In the genomic region with DNA sequence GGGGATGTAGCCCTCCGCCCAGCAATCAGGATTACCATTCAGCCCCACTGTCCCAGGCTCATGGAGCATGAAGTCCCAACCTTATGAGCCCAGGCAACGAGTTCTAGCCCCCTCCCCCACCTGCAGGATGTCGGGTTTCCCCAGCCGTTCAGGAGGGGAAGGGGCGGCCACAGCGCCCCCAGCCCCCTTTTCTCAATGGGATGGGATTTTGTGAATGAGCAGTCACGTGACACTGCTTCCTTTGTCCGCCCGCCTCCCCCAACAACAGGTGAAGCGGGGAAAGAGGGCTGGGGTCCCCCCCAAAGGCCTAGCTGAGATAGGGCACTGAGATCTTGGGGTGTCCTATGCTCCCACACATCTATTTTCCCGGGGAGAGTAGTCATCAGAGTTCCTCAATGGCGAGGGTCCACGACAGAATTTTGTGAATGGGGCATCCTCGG, we compare ENCODE assay signal across 8 mouse cellular contexts. TPM values are rescaled to one million over a fixed set of nuclear protein-coding genes. Genes with fewer than 3 reads are reported as not detected.
A peak's percentile ranks its signal among the peaks of the same experiment; 100 is the strongest.
DNase-seq lines count a peak whose midpoint lies in the region; ATAC-seq lines count a peak whose summit lies in the region.

No protein-coding gene starts in this region.

- H3K4me3 ChIP-seq in heart, embryonic 16.5 days (ENCODE audit: low read length) = peak overlapping the region; percentile 58

- peaks cover 20% of the 10 kb centered on the region for H3K4me1 ChIP-seq in heart, embryonic 16.5 days (ENCODE audit: control insufficient read depth, insufficient read depth, low read length)

- WGBS in heart, embryonic 16.5 days = under 1% methylated on average over 14 of the region's 14 CpGs

- H3K9ac ChIP-seq in heart, embryonic 16.5 days (ENCODE audit: low read length) = peak overlapping the region; percentile 72

- peaks cover 35% of the 10 kb centered on the region for H3K27me3 ChIP-seq in heart, embryonic 16.5 days (ENCODE audit: control insufficient read depth, insufficient read depth, low read length)

- ATAC-seq in heart, embryonic 16.5 days (replicated peaks; ENCODE audit: extremely low read depth, insufficient read depth, low FRiP score) = no peak
- ATAC-seq in erythroblast, adult 5-6 weeks (replicated peaks; ENCODE audit: low FRiP score, poor library complexity, severe bottlenecking) = no peak

- DNase-seq in frontal cortex, postnatal 10 days (ENCODE audit: low spot score in 2 of 2) = peak; percentile 60 to 62
- no peak for DNase-seq in frontal cortex, postnatal 25 days (ENCODE audit: low spot score in 2 of 2)
- peak; percentile 32 for DNase-seq in right cerebral cortex, adult 18-20 months
- no peak for DNase-seq in right cerebral cortex, postnatal 36 days (ENCODE audit: low spot score in 2 of 2)
- DNase-seq in mesoderm, embryonic 11.5 days (ENCODE audit: low read depth, low spot score) = peak; percentile 61
- peak; percentile 67 for DNase-seq in testis, postnatal 10 days (ENCODE audit: low spot score)

- H3K4me2 ChIP-seq in heart, embryonic 16.5 days (ENCODE audit: low read depth, low read length) = peak overlapping the region; percentile 86

- no peak overlapping the region for H3K27ac ChIP-seq in heart, embryonic 16.5 days (ENCODE audit: low read length)

- peaks cover 6% of the 10 kb centered on the region; the same call in 1 of the 2 replicates for H3K36me3 ChIP-seq in heart, embryonic 16.5 days (ENCODE audit: control insufficient read depth, insufficient read depth)

- no peaks in the 10 kb centered on the region for H3K9me3 ChIP-seq in heart, embryonic 16.5 days (replicated peaks; ENCODE audit: control insufficient read depth, low read length)

RNA-seq across cellular contexts. Expression of a gene that starts 1.2 kb away (rescaled TPM):
- polyA plus RNA-seq in heart, embryonic 16.5 days (2015; fragmentation: Nextera tagmentation; extraction: Ambion mirVana) = 0.14 and 0.59 TPM in 2 replicates
- total RNA-seq in erythroblast, adult 5-6 weeks (2015; ENCODE audit: low replicate concordance) = not detected in 2 replicates
- not detected in 2 replicates for total RNA-seq in erythroblast, adult 5-6 weeks (2017; ENCODE audit: low replicate concordance)

RNA-seq across cellular contexts. Expression of a gene that starts 1.4 kb away (rescaled TPM):
- 1.2 and 2.0 TPM in 2 replicates for polyA plus RNA-seq in heart, embryonic 16.5 days (2015; fragmentation: Nextera tagmentation; extraction: Ambion mirVana)
- 0.77 and 0.84 TPM in 2 replicates for total RNA-seq in erythroblast, adult 5-6 weeks (2015; ENCODE audit: low replicate concordance)
- 0.84 and 0.85 TPM in 2 replicates for total RNA-seq in erythroblast, adult 5-6 weeks (2017; ENCODE audit: low replicate concordance)

RNA-seq across cellular contexts. Expression of a gene that starts 11.7 kb away (rescaled TPM):
- 218 and 225 TPM in 2 replicates for polyA plus RNA-seq in heart, embryonic 16.5 days (2015; fragmentation: Nextera tagmentation; extraction: Ambion mirVana)
- total RNA-seq in erythroblast, adult 5-6 weeks (2015; ENCODE audit: low replicate concordance) = 37.1 and 71.3 TPM in 2 replicates
- total RNA-seq in erythroblast, adult 5-6 weeks (2017; ENCODE audit: low replicate concordance) = 50.2 and 52.3 TPM in 2 replicates

RNA-seq across cellular contexts. Expression of a gene that starts 12.8 kb away (rescaled TPM):
- polyA plus RNA-seq in heart, embryonic 16.5 days (2015; fragmentation: Nextera tagmentation; extraction: Ambion mirVana) = 17.3 and 18.8 TPM in 2 replicates
- 2.1 and 4.6 TPM in 2 replicates for total RNA-seq in erythroblast, adult 5-6 weeks (2015; ENCODE audit: low replicate concordance)
- total RNA-seq in erythroblast, adult 5-6 weeks (2017; ENCODE audit: low replicate concordance) = 1.5 and 2.7 TPM in 2 replicates

RNA-seq across cellular contexts. Expression of a gene that starts 34.2 kb away (rescaled TPM):
- polyA plus RNA-seq in heart, embryonic 16.5 days (2015; fragmentation: Nextera tagmentation; extraction: Ambion mirVana) = 0.38 and 0.81 TPM in 2 replicates
- 3.5 and 23.4 TPM in 2 replicates for total RNA-seq in erythroblast, adult 5-6 weeks (2015; ENCODE audit: low replicate concordance)
- 4.7 and 5.5 TPM in 2 replicates for total RNA-seq in erythroblast, adult 5-6 weeks (2017; ENCODE audit: low replicate concordance)

Comparison
In these comparisons a context has a peak if more than half of its experiments do, and no peak if none do; other contexts are left out.
1. DNase-seq: peak in frontal cortex, postnatal 10 days (2 of 2), right cerebral cortex, adult 18-20 months (single experiment), mesoderm, embryonic 11.5 days (single experiment) and testis, postnatal 10 days (single experiment); none in frontal cortex, postnatal 25 days (0 of 2) and right cerebral cortex, postnatal 36 days (0 of 2).